Mouse (Mus musculus) kidney, postnatal 0 days (tissue): ENCODE measurements around the gene Zmiz1. TPM values are rescaled to one million over a fixed set of nuclear protein-coding genes. Genes with fewer than 3 reads are reported as not detected.

Experiments
- ATAC-seq: fragments of 200-750 bp; cut with Nextera tagmentation; replicated peaks from 2 replicates; pipeline ENCODE4 v1.8.0; 2017; ENCODE audit warnings: low read depth, moderate number of reproducible peaks, moderate TSS enrichment, moderate library complexity; ENCODE audit not compliant: low FRiP score
- DNase-seq: peaks from one replicate; pipeline ENCODE4 v3.0.0-alpha.2; 2016; ENCODE audit warnings: low spot score
- H3K27ac ChIP-seq: fragments of 300-500 bp; sonication (generic); 2 replicates; pipeline ENCODE4 v1.5.1; 2014; ENCODE audit warnings: mild to moderate bottlenecking
- H3K27me3 ChIP-seq: fragments of 300-500 bp; sonication (generic); 2 replicates; pipeline ENCODE4 v1.6.1; 2014; ENCODE audit warnings: low read length, mixed read lengths; ENCODE audit not compliant: insufficient read depth
- H3K36me3 ChIP-seq: fragments of 300-500 bp; sonication (generic); 2 replicates; pipeline ENCODE4 v1.6.1; 2014; ENCODE audit warnings: low read length, mixed read lengths; ENCODE audit not compliant: insufficient read depth
- H3K4me1 ChIP-seq: fragments of 300-500 bp; sonication (generic); replicated peaks from 2 replicates; pipeline ENCODE4 v1.6.1; 2014; ENCODE audit warnings: antibody characterized with exemption, low read length, mixed read lengths; ENCODE audit not compliant: insufficient read depth
- H3K4me2 ChIP-seq: fragments of 300-500 bp; sonication (generic); 2 replicates; pipeline ENCODE4 v1.6.1; 2014; ENCODE audit warnings: mild to moderate bottlenecking, low read length, moderate library complexity, mixed read lengths
- H3K4me3 ChIP-seq: fragments of 300-500 bp; sonication (generic); replicated peaks from 2 replicates; pipeline ENCODE4 v1.5.1; 2014; ENCODE audit warnings: low read depth, low read length
- H3K9ac ChIP-seq: fragments of 300-500 bp; sonication (generic); 2 replicates; pipeline ENCODE4 v1.6.1; 2014; ENCODE audit warnings: low read depth, low read length
- H3K9me3 ChIP-seq: fragments of 300-500 bp; sonication (generic); replicated peaks from 2 replicates; pipeline ENCODE4 v1.6.1; 2016; ENCODE audit warnings: low read length, inconsistent platforms, mixed read lengths
- CTCF ChIP-seq: IDR thresholded peaks from 2 replicates; pipeline ENCODE4 v1.5.1; 2016; ENCODE audit warnings: antibody characterized with exemption, low read depth, mild to moderate bottlenecking, moderate library complexity
- WGBS: fragments of 180-500 bp; shearing (Covaris S2); extraction: QIAGEN DNeasy Blood & Tissue Kit; methylation state at CpG from one replicate; pipeline ENCODE4 v1.1.7; 2014; 5-methylcytosine and 5-hydroxymethylcytosine counted together
- polyA plus RNA-seq: library from polyadenylated mRNA; unstranded; fragments of >200 nt; fragmentation: Nextera tagmentation; extraction: Ambion mirVana; gene quantifications from 2 replicates; pipeline ENCODE4 v1.2.1, GENCODE M21; 2015

The Zmiz1 gene
- polyA plus RNA-seq, 1 experiment from 2014 or later: 25.0 TPM

- peaks cover 62% of the 10 kb centered on the region for H3K36me3 ChIP-seq
- ATAC-seq (no peak), DNase-seq (no peak)
- WGBS: 68% methylated on average over 7 of the region's 7 CpGs
- H3K4me2 ChIP-seq: no peak overlapping the region
- 0 out of 2 replicates have a peak overlapping the region, but pooled peaks have one; percentile 18 for H3K9ac ChIP-seq
- no peak overlapping the region for H3K4me3 ChIP-seq
- no peaks in the 10 kb centered on the region for H3K4me1 ChIP-seq
- H3K27ac ChIP-seq: no peak overlapping the region
- no peaks in the 10 kb centered on the region for H3K27me3 ChIP-seq
- TF ChIP-seq CTCF: no peak
- H3K9me3 ChIP-seq: no peaks in the 10 kb centered on the region
Observed at GRCm38 (mm10) chr14:25664310-25664695, 205.3 kb downstream of the Zmiz1 start.

- Histone ChIP-seq H3K27ac (no peak overlapping the region), H3K9ac (no peak overlapping the region), H3K4me1 (no peaks in the 10 kb centered on the region), H3K36me3 (peaks cover 55% of the 10 kb centered on the region), H3K27me3 (no peaks in the 10 kb centered on the region), H3K4me2 (no peak overlapping the region), H3K4me3 (no peak overlapping the region), H3K9me3 (no peaks in the 10 kb centered on the region)
- ATAC-seq (no peak), DNase-seq (no peak)
- 76% methylated on average over 19 of the region's 19 CpGs for WGBS
- no peak for TF ChIP-seq CTCF
Observed at GRCm38 (mm10) chr14:25665314-25665970, 206.5 kb downstream of the Zmiz1 start.

GRCm38 (mm10) chr14:25666668-25667376 lies 207.8 kb downstream of the Zmiz1 start:
- no peak for ATAC-seq
- Histone ChIP-seq H3K36me3 (peaks cover 42% of the 10 kb centered on the region), H3K4me1 (no peaks in the 10 kb centered on the region), H3K4me2 (no peak overlapping the region), H3K4me3 (no peak overlapping the region), H3K27ac (no peak overlapping the region), H3K9ac (no peak overlapping the region), H3K9me3 (no peaks in the 10 kb centered on the region), H3K27me3 (no peaks in the 10 kb centered on the region)
- peak; percentile 76 for TF ChIP-seq CTCF
- DNase-seq: peak; percentile 56
- WGBS: 86% methylated on average over 2 of the region's 2 CpGs

GRCm38 (mm10) chr14:25667587-25667986 lies 208.6 kb downstream of the Zmiz1 start:
- H3K27me3 ChIP-seq: no peaks in the 10 kb centered on the region
- H3K4me1 ChIP-seq: no peaks in the 10 kb centered on the region
- H3K36me3 ChIP-seq: peaks cover 34% of the 10 kb centered on the region
- no peak for TF ChIP-seq CTCF
- H3K9me3 ChIP-seq: no peaks in the 10 kb centered on the region
- DNase-seq: no peak
- 71% methylated on average over 3 of the region's 3 CpGs for WGBS
- no peak overlapping the region for H3K4me3 ChIP-seq
- no peak overlapping the region for H3K27ac ChIP-seq
- no peak for ATAC-seq
- H3K9ac ChIP-seq: no peak overlapping the region
- H3K4me2 ChIP-seq: no peak overlapping the region

GRCm38 (mm10) chr14:25679625-25680024 lies 220.6 kb downstream of the Zmiz1 start:
- H3K27me3 ChIP-seq: no peaks in the 10 kb centered on the region
- H3K9ac ChIP-seq: no peak overlapping the region
- H3K4me2 ChIP-seq: no peak overlapping the region
- ATAC-seq (no peak), DNase-seq (no peak)
- H3K36me3 ChIP-seq: no peaks in the 10 kb centered on the region
- no peak for TF ChIP-seq CTCF
- H3K4me3 ChIP-seq: no peak overlapping the region
- H3K4me1 ChIP-seq: no peaks in the 10 kb centered on the region
- WGBS: 44% methylated on average over 7 of the region's 7 CpGs
- no peak overlapping the region for H3K27ac ChIP-seq
- H3K9me3 ChIP-seq: no peaks in the 10 kb centered on the region

GRCm38 (mm10) chr14:25682020-25682419 lies 223.0 kb downstream of the Zmiz1 start:
- ATAC-seq (no peak), DNase-seq (no peak)
- no peak for TF ChIP-seq CTCF
- Histone ChIP-seq H3K4me3 (no peak overlapping the region), H3K27ac (no peak overlapping the region), H3K9me3 (no peaks in the 10 kb centered on the region), H3K4me2 (no peak overlapping the region), H3K9ac (no peak overlapping the region), H3K27me3 (no peaks in the 10 kb centered on the region), H3K36me3 (no peaks in the 10 kb centered on the region), H3K4me1 (no peaks in the 10 kb centered on the region)
- 69% methylated on average over 6 of the region's 6 CpGs for WGBS
